Mouse (Mus musculus) lung, adult 2 months (tissue): ENCODE measurements around the gene Spata48.

ENCODE experiments used
- CTCF ChIP-seq: fragments of 200-500 bp; IDR thresholded peaks from 2 replicates; pipeline ENCODE4 v1.5.1; 2011; ENCODE audit warnings: mild to moderate bottlenecking, low read length, control low read depth; ENCODE audit not compliant: insufficient read depth
- POLR2A ChIP-seq: fragments of 200-500 bp; IDR thresholded peaks from 2 replicates; pipeline ENCODE4 v1.6.1; 2011; ENCODE audit warnings: low read depth, mild to moderate bottlenecking, control low read depth, low read length, borderline replicate concordance; ENCODE audit errors: extremely low read depth

GRCm38 (mm10) chr11:11561118-11561517 is 99.2 kb downstream of the Spata48 start:
- TF ChIP-seq POLR2A (no peak), CTCF (no peak)
